Mouse (Mus musculus): Measurements from ENCODE around the gene Wdfy3.

DNA sequence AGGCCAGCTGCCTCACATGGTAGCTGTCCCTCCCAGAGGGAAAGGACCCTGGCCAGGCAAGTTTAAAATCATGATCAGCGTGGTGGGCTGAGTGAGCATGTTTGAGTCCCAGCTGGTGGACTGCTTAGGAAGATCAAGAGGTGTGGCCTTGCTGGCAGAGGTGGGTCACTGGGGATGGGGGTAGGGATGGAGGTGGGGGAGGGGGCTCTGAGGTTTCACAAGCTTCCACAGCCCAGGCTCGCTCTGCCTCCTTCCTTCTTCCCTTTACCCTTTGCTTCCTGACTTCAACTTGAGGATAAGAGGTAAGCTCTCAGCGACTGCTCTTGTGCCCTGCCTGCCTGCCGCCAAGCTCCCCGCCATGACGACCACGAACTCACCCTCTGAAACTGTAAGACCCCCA, 222.4 kb downstream of the Wdfy3 start:
- no peak for TF ChIP-seq CTCF (IDR thresholded peaks at IDR 0.05; ENCODE audit: low read depth)
- no peak for TF ChIP-seq EP300 (IDR thresholded peaks at IDR 0.05; ENCODE audit: low read depth)
